Mouse (Mus musculus) brain, embryonic 18.5 days (tissue): ENCODE data around the gene Cog5.
"Not testable (repeated sequence)": the region's sequence is repeated elsewhere in the genome, so short reads cannot be mapped to it uniquely, and the experiment has no call there.

ENCODE experiments used
- DNase-seq: peaks from one replicate; pipeline ENCODE4 v3.0.0-alpha.2; 2012; ENCODE audit warnings: low read depth, low spot score

Gene Cog5

DNA sequence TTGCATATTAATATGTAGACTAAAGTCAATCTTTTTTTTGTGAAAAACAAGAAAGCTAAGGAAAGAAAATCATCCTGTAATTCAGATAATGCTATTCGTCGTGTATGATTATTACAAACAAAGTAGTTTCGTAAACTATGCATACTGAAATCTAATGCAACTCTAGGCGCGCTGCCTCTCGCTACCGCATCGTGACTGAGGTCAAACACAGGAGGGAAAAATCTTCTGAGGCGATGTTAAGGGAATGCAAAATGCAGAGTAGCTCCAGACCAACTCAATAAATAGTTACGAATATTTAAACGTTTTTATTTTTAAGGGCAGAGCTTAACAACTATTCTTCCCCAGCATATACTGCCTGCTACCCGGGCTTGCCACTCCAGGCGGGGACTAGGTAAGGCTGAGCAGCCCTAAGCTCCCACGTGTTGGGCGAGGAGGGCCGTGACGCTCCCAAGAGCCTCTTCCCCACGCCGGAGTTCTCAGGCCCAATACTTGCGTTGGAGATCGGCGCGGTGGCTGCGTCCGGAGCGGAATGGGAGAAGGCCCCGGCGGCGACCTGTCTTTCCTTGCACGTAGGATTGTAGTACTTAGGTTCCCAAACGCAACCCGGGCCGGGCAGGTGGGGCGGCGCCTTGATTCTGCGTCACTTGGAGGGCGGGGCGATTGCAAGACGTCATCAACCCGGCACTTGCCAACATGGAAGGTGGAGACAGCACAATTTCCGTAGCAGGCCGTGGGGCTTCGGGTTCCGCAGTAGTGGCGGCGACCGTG lies at the start of gene Cog5, which contains the start of gene Dus4l:
TSS of gene Cog5 (plus strand) at position 673 of the 768 bp plus-strand sequence.
TSS of gene Dus4l (minus strand) at position 630 of the 768 bp plus-strand sequence.
- peak; percentile 82 for DNase-seq

DNA sequence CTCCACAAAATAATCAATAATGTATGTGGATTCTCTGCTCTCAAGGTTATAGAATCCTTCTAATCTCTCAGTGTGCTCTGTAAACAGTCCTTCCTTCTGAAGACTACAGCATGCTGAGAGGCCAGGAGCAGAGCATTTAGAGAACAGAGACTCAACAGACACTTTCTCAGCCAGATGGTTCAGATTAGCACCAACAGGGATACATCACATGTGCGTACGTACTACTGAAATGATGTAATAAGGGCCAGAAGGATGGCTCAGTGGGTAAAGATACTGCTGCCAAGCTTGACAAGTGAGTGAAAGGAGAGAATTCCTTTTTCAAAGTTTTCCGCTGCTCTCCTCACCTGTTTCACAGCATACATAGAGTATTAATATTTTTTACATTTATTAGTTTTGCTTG lies 49.8 kb upstream of the Cog5 start:
- no peak for DNase-seq

DNA sequence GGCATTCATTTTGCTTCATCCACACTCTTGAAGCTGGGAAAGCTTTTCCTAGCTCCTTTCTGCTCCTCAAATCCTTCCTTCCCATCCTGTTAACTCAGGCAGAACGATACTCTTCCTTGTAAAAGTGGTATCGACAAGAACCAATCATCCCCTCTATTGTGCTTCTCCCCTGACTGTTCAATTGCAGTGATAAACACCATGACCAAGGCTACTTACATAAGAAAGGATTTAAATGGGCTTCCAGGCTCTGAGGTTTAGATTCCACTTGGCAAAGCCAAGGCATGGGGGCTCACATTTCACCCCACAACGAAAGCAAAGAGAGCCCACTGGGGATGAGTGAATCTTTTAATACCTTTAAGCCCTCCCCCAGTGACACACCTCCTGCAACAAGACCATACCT lies 46.5 kb upstream of the Cog5 start:
- no peak for DNase-seq

DNA sequence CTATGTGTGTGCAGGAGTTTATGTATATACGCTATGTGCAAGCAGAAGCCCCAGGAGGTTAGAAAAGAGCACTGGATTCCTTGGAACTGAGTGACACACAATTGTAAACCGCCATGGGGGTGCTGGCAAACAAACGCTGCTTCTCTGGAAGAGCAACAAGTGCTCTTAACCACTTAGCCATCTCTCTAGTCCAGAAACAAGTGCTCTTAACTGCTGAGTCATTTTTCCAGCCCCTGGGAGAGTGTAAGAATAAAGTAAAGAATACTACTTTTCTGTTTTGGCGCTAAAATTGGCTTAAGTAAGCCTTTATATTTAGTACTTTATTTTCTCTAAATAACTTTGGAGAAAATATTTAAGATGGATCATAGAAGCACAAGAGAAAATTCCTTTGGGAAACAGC lies 41.3 kb upstream of the Cog5 start:
- DNase-seq, result no peak

DNA sequence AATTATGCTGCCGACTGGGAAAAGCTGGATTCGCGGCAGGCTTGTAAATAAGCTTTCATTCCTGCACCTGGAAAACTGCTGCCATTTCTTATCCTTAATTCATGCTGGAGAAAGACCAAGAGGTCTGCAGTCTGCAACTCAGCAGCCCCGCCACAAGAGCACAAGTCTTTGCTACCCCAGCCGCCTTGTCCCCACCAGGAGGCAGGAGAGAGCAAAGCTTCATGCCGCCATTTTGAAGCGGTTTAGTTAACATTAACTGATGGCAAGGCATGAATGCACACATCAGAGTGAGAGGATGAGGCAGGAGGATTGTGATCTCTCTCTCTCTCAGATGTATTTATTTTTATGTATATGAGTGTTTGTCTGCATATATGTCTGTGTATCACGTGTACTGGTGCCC lies 34.6 kb upstream of the Cog5 start:
- no peak for DNase-seq

DNA sequence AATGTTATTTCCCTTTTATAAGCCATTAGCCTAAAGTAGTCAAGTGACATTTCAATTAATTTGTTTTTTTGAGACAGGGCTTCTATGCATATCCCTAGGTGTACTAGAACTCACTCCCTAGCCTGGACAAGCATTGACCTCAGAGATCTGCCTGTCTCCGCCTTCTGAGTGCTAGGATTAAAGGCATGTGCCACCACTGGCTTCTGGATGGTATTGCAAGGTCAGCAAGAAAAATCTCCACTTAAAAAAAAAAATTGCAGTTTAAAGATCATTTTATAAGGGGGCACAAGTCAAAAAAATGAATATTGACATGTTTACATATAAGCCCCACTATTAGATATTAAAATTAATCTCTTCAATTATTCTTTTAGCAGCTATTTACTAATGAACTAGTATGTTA lies 29.7 kb upstream of the Cog5 start:
- DNase-seq, result no peak

DNA sequence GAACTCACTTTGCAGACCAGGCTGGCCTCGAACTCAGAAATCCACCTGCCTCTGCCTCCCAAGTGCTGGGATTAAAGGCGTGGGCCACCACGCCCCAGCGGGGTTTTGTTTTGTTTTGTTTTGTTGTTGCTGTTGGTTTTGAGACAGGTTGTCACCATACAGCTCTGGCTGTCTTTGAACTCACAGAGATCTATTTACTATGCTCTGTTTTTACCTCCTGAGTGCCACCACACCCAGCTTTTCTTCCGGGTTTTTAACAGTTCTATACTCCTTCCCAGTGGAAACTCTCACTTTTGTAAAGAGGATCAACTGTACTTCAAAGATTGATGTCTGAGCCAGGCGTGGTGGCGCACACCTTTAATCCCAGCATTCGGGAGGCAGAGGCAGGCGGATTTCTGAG lies 26.3 kb upstream of the Cog5 start:
- not testable (repeated sequence) for DNase-seq

DNA sequence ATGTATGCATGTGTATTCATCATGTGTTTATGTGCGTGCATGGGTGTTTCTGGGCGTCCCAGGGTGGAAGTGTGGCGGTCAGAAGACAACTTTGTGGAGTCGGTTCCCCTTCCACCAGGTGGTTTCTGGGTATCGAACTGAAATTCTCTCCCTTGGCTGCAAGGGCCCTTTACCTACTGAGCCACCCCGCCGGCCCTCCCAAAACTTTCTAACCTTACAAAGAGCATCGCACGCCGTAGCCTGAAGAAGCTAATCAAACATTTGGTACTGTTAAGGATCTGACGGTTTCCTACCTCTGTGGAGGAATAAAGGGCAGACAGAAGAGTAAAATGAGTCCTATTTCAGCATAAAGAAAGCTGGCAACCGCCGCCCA lies 20.7 kb upstream of the Cog5 start:
- no peak for DNase-seq

DNA sequence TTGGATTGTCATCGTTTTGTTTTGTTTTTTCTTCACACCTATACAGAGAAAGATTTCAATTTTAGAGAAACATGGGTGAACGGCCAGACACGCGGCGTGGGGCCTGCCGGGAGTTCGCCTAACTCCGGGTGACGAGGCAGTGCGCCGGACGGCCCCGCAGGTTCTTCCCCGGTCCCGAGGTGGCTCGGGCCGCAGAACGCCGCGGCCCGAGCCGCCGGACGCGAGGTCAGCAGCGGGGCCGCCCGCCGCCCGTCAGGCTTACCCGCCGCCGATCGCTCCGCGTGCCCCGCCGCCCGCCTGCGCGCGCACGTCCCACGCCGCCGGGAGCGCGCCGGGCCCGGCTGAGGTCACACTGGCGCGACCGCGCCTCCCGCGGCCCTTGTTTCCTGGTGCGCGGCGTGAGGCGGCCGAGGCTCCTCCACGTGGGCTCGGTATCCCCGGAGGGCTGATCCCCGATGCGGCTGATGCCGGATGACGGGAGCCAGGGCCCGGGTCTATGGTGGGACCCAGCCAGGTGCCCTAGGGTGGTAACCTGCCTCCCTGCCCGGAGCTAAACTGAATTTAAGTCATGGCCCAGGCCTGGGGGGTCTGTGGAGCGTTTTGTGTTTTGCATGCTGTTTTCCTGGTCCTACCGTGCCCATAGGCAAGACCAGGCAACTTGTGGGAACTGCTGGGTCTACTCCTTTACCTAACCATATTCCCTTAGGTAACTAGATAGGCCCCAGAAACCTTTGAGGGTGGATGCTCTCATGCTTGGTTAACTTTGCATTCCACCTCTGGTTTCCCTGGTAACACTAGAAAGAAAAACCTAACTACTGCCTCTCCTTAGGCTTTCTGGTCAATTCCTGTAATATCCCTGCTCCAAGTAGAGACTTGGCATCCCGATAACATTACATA lies 20.1 kb upstream of the Cog5 start, which contains the start of gene Bcap29:
TSS of gene Bcap29 (minus strand) at position 316 of the 897 bp plus-strand sequence.
- DNase-seq, result no peak

DNA sequence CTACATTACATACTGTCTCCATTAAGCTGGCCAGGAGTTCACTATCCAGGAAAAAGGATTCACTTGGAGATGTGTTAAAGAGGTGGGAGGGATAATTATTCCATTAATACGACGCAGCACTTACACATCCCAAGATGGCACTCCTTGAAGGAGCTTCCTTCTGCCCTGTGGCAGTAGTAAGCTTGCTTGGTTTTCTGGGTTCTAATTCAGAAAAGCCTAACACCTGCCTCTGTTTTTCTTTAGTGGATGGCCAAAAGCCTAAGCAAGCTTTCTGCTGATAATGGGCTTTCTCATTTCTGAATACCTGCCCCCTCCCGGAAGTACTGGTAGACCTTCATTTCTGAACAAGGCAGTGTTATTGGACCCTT lies 19.4 kb upstream of the Cog5 start:
- DNase-seq, result no peak

DNA sequence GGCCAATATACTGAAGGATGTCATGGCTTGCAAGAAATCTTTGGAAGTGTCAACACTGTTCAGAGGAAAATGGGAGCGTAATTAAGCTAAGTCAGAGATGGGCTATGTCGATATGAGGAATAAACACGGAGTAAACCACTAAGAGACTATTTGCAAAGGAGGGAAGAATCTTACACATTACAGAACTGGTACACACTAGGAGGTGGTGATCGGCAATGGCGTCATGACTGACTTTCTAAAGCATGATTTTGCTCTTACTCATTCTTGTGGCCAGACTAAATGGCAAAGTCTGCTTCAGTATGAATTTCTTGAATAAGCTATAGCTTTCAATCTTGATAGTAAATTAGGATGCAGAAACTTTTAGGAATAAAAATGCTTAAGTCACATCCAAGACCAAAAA lies 1.1 kb upstream of the Cog5 start:
- DNase-seq, result no peak

DNA sequence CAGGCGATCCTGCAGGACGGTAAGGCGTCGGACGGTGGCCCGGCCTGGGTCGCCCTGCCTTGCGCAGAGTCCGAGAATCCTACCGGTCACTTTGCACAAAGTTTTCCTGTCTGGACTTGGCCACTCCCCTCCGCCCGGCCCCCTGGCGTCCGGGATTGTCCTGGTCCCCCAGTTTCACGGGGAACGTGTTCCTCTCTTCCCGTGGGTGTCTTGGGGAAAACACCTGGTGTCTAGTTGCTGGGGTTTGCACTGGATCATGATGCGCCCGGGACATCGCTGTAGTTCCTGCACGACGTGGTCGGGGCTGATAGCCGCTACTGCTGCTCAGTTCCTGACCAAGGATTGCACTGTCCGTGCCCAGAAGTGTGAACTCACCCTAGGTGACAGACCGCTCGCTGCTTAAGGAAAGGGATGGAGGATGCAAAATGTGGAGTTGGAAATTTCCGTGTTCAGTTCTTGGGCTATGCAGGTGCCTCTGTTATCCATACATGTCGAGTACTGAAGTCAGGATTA lies 352 bp downstream of the Cog5 start:
- DNase-seq, result no peak

DNA sequence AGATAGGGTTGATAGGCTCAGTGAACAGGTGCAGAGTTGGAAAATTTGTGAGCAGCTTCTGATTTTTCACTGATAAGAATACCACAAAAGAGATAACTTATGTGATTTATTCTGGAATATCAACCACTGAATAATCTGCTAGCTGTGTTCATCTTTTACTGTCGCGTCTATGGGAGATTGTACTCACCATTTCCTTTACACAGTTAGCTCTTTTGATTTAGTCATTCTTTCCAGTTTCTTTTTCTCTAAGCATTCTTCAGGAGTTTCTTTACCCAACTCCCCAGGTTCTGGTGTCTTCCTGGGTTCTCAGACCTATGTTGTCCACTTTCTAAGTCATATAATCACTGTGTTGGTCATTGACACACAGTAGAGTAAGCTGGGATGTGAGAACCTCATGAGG lies 2.2 kb downstream of the Cog5 start:
- DNase-seq, result no peak

DNA sequence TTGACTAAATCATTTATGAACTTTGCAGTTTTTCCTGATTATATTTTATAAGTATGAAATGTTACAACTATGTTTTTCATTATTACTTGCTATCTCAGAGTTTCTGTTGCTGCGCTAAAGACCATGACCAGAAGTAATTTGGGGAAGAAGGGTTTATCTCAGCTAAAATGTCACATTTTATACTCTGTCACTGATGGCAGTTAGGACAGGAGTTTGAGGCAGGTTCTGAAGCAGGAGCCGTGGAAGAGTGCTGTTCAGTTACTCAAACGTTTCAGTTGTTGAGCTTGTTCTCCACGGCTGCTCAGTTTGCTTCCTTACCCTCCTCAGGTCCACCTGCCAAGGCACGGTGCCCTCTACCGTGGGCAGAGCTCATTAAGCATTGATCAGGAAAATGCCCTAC lies 11.3 kb downstream of the Cog5 start:
- no peak for DNase-seq

DNA sequence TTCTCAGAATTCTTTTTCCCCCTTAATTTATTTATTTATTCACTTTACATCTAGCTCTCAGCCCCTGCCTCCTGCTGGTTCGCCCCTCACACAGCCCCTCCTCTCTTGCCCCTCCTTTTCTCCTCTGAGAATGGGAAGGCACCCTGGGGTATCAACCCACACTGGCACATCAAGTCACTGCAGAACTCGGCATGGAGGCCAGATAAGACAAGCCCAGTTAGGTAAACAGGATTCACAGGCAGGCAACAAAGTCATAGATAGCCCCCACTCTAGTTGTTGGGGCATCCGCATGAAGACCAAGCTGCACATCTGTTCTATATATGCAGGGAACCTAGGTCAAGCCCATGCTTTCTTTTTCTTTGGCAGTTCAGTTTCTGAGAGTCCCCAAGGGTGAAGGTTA lies 12.5 kb downstream of the Cog5 start:
- DNase-seq, result no peak

DNA sequence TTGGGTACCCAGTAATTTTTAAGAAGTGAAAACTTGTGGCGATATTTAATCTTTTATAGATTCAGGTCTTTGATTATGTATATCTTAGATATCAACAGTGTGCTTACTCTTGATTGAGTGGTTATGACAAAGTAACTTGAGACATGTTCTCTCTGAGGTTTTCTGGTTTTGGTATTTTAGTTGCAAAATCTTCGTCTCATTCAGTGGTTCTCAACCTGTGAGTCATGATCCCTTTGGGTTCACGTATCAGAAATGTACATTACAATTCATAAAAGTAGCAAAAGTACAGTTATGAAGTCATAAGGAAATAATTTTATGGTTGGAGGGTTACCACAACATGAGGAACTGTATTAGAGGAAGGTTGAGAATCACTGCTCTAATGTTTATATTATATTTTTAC lies 32.0 kb downstream of the Cog5 start:
- DNase-seq, result no peak

DNA sequence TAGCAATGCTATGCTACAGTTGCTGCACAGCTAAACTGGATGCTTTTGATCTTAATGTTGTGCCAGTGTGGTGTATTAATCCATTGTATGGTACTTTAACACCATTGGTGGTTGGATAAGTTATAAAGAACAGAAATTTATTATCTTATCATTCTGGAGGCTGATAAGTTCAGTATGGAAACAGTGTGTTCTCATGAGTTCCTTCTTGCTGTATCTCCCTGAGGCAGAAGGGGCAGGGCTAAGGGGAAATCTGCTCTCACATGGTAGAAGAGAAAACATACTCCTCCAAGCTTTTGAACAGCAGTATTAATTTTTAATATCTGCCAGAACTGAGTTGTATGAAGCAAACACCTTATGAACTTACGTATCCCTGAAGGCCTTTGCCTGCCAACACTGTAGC lies 38.6 kb downstream of the Cog5 start:
- no peak for DNase-seq

DNA sequence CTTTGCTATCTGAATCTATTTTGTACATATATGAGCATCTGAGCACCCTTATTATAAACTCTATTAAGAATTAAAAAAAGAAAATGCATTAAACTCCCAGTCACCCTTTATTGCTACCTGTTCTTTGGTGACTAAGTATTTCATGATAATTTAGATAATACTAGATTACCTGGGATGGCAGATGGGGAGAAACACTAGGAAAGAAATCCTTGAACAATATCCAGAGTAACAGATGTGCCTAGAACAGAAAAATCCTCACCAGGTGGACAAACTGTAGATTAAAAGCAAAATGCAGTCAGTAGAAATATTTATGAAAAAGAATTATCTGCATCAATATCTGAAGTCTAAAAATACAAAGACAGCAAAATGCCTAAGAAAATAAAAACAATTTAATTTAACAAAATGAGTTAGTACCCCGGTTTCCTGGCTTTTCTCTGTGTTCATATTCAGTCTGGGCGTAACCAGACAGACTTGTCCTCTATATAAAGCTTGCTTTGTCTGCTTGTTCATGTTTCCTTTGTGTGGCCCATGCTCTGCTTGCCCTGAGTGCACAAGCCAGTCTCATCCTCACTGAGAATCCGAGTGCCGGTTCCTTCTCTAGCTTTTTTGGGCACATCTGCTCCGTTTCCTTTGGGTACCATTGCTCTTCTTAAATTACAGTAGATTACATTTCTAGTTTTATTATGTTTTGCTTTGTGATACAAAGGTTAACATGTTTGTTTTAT lies 46.1 kb downstream of the Cog5 start:
- DNase-seq, result no peak

DNA sequence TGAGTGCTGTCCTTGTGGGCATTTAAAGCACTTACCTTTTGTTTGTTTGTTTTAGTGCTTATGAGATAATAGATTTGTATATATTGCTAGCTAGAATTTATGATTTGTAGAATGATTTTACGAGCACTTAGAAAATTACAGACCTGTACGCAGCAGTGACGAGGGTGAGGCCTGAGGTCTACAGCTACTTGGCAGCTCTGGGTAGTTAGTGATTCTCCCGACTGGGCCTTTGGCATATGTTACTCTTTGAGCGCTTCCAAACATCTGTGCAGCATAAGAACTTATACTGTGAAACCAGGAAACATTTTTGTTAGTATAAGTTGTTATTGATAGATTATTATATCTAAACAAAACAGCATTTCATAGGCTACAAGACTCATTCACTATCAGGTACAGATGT lies 46.7 kb downstream of the Cog5 start:
- no peak for DNase-seq

DNA sequence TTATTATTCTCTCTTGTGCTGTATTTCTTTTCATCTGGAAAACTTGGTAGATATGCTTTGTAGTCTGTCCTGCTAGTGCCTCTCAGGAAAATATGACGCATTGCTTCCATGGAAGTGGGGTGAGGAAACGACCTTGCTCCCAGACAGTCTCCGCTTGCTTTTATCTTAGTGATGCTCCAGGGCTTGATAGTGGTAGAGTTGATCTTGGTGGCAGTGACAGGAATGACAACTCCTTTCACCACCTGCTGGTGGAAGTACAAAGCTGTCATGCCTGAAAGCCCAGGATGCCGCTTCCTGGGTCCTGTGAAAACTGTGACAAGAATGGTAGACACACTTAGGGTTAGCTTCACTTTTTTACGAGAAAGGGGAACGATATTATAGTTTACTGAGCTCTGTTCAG lies 49.2 kb downstream of the Cog5 start:
- no peak for DNase-seq

DNA sequence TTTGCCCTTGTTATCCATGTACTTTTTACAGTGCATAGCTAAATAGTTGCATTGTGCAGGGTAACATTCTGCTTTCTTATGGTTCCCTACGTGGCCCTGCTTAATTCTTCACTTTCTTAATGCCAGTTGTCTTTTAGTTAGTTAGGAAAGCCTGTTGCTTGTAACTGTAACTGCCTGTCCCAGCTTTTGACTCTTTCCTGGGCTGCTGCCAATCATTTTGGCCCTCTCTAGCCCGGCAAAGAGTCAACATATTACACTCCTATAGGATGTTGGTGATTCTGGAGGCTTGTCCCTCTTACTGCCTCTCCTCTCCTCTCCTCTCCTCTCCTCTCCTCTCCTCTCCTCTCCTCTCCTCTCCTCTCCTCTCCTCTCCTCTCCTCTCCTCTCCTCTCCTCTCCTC lies 51.5 kb downstream of the Cog5 start:
- no peak for DNase-seq

DNA sequence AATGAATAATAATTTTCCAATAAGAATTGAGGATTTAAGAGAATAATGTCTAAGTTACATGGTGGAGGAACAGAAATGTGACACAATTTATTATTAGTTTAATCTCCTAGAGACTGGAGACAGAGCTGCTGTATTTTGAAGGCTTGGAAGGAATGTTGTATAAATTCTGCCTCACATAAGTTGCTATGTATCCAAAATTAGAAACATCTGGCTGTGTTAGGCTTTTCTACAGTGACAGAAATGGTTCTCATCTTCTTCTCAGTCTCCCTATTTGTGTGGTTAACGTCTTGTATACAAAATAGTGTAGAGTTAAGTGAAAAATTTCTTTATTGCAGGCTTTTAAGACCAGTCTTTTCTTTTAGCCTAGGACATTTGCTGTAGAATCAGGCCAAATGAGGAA lies 52.9 kb downstream of the Cog5 start:
- DNase-seq, result no peak
